Mouse (Mus musculus): ENCODE results near the gene Fmc1.

DNA sequence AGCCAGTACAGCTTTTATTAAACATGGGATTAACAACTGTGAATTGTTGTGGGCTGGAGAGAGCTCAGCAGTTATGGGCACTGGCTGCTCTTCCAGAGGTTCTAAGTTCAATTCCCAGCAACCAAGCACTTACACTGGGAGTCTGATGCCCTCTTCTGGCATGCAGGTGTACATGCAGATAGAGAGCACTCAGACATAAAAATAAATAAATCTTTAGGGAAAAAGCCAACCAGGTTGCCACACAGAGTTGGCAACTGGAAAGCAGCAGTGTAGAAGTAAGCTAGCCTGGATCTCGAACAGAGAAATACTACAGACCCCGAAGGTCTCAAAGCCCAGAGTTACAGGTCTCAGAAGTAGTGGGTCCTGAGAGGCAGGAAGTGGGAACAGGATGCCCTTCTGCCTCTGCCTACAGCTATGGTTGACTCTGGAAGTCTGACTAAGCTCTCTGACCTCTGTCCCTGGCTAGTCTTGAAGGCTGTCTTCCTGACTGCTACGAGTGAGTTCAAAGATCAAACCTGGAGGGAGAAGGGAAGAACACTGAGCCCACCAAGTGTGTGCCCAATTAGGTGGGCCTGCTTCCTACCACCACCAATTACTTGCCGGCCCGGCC lies 2.0 kb upstream of the Fmc1 start:
- TF ChIP-seq POLR2A (IDR thresholded peaks at IDR 0.05; ENCODE audit: insufficient read length, low read depth): no peak
- TF ChIP-seq USF1 (IDR thresholded peaks at IDR 0.05; ENCODE audit: low read depth): no peak
- TF ChIP-seq MAX (IDR thresholded peaks at IDR 0.05; ENCODE audit: low read depth): no peak
- TF ChIP-seq POLR2AphosphoS2 (IDR thresholded peaks at IDR 0.05; ENCODE audit: insufficient read length, low read depth): no peak
- TF ChIP-seq CEBPB (IDR thresholded peaks at IDR 0.05; ENCODE audit: insufficient read depth, poor library complexity, severe bottlenecking): no peak
- no peak for TF ChIP-seq SRF (IDR thresholded peaks at IDR 0.05; ENCODE audit: control insufficient read depth, insufficient read length, low read depth)
- TF ChIP-seq MYOD1 (IDR thresholded peaks at IDR 0.05; ENCODE audit: control insufficient read depth in 1 of 3, insufficient read length in 2 of 3, low read depth in 2 of 3): no peak
